Mouse (Mus musculus) brain, embryonic 14.5 days (tissue): ENCODE results near the gene Itga6.

Source experiments
- CTCF ChIP-seq: fragments of 200-500 bp; IDR thresholded peaks from 2 replicates; pipeline ENCODE4 v1.5.1; 2012; ENCODE audit warnings: inconsistent platforms, mild to moderate bottlenecking, moderate library complexity, borderline replicate concordance; ENCODE audit not compliant: insufficient read depth, insufficient read length; ENCODE audit errors: extremely low read depth
- POLR2A ChIP-seq: fragments of 200-500 bp; IDR thresholded peaks from 2 replicates; pipeline ENCODE4 v1.6.1; 2012; ENCODE audit warnings: mild to moderate bottlenecking, inconsistent platforms, borderline replicate concordance; ENCODE audit not compliant: poor library complexity, insufficient read depth, insufficient read length, severe bottlenecking; ENCODE audit errors: extremely low read depth

GRCm38 (mm10) chr2:71865935-71866334 lies 120.5 kb downstream of the Itga6 start:
- TF ChIP-seq POLR2A = no peak
- TF ChIP-seq CTCF = no peak
